Mouse (Mus musculus): ENCODE measurements around the gene Gm13128.
"Not testable (repeated sequence)": the region's sequence is repeated elsewhere in the genome, so short reads cannot be mapped to it uniquely, and the experiment has no call there.

Gm13128 gene

GRCm38 (mm10) chr4:144329949-144330348 is at the start of gene Gm13128:
Gene Gm13128, plus strand, starts transcription at chr4:144330249.
- DNase-seq (ENCODE audit: low spot score in 2 of 2), result not testable (repeated sequence)

GRCm38 (mm10) chr4:144280388-144280787 is 49.7 kb upstream of the Gm13128 start, which contains the start of gene Pramel5:
Gene Pramel5, minus strand, starts transcription at chr4:144280488.
- not testable (repeated sequence) for DNase-seq (ENCODE audit: low spot score in 2 of 2)

- not testable (repeated sequence) for DNase-seq (ENCODE audit: low spot score in 2 of 2)
Measured at GRCm38 (mm10) chr4:144299414-144299813, 30.6 kb upstream of the Gm13128 start.

- DNase-seq (ENCODE audit: low spot score in 2 of 2), result not testable (repeated sequence)
Measured at GRCm38 (mm10) chr4:144312666-144313460, 17.2 kb upstream of the Gm13128 start.

- DNase-seq (ENCODE audit: low spot score in 2 of 2), result not testable (repeated sequence)
Measured at GRCm38 (mm10) chr4:144335856-144336255, 5.8 kb downstream of the Gm13128 start.

- not testable (repeated sequence) for DNase-seq (ENCODE audit: low spot score in 2 of 2)
Measured at GRCm38 (mm10) chr4:144357642-144358041, 27.6 kb downstream of the Gm13128 start, which contains the start of gene Gm13119. Gene Gm13119, plus strand, starts transcription at chr4:144357942.

GRCm38 (mm10) chr4:144377911-144378310 is 47.9 kb downstream of the Gm13128 start, which contains the start of gene Pramef20:
Gene Pramef20, minus strand, starts transcription at chr4:144377933.
- no peak for DNase-seq (ENCODE audit: low spot score in 2 of 2)
